Mouse (Mus musculus): ENCODE results near the gene Gm19426.

The Gm19426 gene

GRCm38 (mm10) chr2:84743561-84743960, at the start of gene Gm19426:
Gm19426 (minus strand) TSS chr2:84743655.
- peak in 1 of 2 experiments; percentile 30 for DNase-seq

DNA sequence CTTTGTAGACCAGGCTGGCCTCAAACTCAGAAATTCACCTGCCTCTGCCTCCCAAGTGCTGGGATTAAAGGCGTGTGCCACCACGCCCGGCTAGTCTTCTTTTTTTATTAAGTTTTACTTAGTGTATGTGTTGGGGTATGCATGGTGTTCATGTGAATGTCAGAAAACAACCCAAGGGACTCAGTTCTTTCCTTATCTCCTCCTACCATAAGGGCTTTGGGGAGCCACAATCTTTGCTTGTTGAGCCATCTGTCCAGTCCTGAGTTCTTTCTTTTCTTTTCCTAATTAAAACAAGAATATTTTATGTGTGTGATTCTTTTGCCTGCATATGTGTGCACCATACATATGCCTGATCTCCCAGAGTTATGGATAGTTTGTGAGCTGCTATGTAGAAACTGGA, 49.7 kb upstream of the Gm19426 start:
- DNase-seq: no peak

DNA sequence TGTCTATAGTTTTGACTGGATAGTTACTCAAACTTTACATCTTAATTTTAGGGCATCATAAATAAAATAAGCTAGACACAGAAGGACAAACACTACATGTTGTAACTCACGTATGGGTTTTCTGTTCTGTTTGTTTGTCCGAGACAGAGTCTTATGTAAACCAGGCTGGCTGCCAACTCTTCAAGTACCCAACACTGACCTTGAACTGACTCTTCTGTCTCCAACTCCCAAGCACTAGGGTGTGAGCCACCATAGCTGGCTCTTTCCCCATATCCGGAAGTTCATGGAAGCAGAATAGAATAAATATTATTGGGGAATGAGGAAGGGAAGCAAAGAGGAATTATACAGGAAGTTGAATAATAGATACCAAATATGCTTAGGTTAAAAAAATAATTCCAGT, 49.1 kb upstream of the Gm19426 start:
- no peak for DNase-seq

DNA sequence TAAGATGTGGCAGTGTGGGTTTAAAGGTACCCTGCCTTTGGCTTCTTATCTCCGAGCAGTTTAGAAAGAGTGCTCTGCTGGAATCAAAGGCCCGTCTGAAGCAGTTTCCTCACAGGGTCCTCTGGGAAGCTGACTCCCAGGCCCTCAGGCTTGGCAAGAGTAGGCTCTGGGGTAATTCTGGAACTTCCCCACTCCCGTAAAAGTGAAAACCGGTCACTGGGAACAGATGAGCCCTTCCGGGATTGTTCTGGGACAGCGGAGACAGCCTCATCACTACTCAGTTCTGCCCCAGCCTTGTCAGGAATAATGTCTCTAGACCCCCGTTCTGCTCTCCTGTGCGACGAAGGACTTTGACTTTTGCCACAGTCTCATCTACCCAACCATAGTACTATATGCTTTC, 47.0 kb upstream of the Gm19426 start:
- no peak for DNase-seq

DNA sequence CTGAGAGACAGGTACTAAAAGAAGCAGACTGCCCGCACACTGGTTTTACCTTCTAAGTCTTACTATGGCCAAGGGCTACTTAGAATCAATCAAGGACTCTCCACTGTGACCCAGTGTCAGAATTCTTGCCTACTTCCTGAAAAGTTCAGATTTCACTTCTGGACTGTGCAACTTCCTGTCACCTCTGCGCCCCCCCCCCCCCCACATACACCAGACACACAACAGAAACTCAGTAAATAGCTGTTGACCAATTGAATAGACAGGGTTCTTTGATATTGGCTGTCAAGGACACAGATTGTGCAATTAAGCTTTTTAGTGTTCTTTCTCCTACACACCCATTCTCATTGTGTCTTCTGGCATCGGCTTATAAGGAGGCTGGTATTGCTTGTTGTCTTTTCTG, 44.9 kb upstream of the Gm19426 start:
- no peak for DNase-seq

- no peak for DNase-seq
Measured at GRCm38 (mm10) chr2:84783840-84784566, 40.5 kb upstream of the Gm19426 start.

- DNase-seq: no peak
Measured at GRCm38 (mm10) chr2:84783315-84783714, 39.9 kb upstream of the Gm19426 start.

- peak; percentile 53 to 58 for DNase-seq
Measured at GRCm38 (mm10) chr2:84779210-84779609, 35.8 kb upstream of the Gm19426 start.

- DNase-seq: no peak
Measured at GRCm38 (mm10) chr2:84777706-84778105, 34.3 kb upstream of the Gm19426 start.

GRCm38 (mm10) chr2:84775665-84776064, 32.2 kb upstream of the Gm19426 start:
- DNase-seq: no peak

DNA sequence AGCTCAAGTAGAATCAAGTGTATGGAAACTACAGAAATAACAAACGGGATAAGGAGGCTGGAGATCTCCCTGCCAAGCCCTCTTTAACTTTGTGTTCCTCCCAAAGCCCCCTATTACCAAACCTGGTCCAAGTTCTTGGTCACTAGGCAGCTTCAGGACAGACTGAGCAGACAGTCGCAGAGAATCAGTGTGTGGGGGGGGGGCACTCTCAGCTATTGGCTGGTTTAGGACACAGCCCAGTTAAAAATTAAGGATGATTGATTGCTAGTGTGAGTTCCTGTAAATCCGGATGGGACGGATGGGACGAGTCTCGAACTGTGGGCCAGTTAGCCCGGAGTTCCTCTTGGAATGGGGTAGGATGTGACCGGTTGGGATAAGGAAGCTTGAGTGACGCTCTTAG, 31.8 kb upstream of the Gm19426 start, which contains the start of gene Serping1:
Gene Serping1, minus strand, starts transcription at position 204 of the 400 bp plus-strand sequence.
- no peak for DNase-seq

DNA sequence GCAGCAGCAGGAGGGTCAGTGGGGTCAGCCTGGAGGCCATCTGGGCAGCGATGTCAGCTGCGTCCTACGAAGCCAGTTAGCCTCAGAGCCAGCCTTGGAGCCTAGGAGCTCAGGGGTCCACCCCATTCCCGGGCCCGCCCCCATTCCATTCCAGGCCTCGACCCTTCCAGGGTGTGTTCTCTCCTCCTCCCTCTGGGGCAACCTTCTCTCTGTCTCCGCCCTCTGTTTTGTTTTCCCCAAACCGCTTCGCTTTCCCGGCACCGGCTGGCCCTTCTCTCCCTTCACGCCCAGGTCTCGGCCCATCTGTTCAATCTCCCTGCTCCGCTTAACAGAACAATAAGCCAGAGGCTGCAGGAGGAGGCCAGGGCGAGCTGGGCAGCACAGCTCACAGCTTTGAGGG, 31.3 kb upstream of the Gm19426 start:
- no peak for DNase-seq

DNA sequence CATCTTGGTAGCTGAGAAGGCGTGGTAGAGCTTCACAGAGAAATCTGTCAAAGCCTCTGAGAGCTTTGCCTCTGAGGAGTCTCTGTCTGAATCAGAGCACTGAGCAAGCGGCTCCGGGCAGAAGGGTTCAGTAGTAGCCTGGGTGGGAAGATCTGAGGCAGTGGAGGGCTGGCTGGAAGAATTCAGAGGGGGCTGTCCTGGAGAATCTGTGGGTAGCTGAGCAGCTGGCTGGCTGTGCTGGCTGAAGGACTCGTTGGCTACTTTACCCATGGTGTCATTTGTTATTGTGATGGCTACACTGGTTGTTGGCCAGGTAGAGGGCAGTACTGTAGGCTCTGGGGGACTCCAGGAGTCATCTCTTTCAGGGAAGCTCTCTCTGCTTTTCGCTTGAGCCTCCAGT, 29.7 kb upstream of the Gm19426 start:
- no peak for DNase-seq

DNA sequence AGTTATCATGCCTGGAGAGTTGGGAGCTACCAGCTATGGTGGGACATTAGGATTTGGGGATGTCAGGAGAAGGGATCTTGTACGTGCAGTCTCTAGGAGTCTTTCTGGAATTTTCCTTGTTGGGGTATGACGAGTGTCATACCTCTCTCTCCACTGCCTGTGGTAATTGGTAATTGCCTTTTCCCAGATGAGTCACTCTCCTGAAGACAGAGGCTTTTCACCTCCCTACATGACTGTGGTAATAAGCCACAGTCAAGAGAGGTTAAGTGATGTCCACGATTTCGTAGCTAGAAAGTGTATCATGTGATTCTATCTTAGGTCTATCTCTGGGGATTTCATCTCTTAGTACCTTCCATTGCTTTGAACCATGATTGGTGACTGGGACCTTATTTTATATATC, 29.0 kb upstream of the Gm19426 start:
- DNase-seq: no peak

DNA sequence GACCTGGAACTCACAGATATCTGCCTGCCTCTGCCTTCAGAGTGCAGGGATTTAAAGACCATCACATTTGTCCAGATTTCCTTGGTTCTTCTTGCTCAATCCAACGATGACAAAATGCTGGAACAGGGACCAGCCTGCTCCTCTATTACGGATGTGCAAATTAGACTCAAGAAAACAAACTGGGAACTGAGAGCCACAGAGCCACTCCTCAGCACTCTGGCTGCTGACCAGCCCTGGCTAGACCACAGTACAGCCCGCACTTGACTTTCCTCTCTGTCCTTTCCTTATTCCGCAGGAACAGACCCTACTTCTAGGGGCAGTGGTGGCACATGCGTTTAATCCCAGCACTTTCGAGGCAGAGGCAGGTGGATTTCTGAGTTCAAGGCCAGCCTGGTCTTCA, 27.0 kb upstream of the Gm19426 start:
- no peak for DNase-seq

DNA sequence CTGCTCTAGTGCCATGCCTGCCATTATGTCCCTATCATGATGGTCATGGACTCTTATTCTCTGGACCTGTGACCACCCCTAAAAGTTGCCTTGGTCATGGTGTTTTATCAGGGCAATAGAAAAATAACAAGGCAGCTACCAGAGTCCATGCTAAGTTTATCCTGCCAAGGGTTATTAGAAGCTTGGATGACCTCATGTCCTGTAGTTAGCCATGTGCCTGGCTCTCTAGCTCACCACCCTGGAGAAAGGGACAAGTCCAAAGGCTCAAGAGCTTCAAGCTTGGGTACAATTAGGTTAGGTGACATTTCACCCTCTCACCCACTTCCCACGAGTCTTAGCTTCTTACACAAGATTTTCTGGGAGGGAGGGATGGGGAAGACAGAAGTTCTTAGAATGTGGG, 19.4 kb upstream of the Gm19426 start:
- no peak for DNase-seq

DNA sequence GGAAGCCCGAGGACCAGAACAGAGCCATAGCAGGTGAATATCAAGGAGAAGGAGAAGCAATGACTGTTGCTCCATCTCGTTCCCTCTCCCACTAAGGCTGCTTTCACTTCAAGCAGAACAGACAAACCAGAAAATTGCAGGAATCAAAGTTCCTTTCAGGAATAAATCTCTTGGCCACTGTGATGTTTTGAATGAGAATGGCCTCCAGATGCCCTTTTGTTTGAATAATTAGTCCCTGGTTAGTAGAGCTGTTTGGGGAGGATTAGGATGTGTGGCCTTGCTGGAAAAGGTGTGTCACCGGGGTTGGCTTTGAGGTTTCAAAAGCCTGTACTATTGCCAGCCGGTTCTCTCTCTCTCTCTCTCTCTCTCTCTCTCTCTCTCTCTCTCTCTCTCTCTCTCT, 18.8 kb upstream of the Gm19426 start:
- no peak for DNase-seq

DNA sequence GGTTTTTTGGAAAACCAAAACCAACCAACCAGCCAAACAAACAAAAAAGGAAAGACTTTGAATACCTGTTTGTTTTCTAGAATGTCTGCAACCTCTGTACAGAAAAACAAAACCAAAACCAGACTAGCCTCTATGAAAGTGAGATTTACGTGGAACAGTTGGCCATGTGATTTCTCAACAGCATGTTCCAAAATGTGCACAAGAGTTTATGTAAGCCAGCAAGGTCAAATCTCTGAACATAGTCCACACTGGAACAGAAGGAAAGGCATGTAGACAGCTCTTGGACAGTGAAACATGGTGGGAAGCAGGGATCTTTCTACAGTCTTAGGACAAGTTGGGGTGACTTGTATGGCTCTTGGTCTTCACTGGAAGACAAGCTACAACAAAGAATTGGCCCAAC, 18.4 kb upstream of the Gm19426 start:
- no peak for DNase-seq

GRCm38 (mm10) chr2:84761309-84761708, 17.9 kb upstream of the Gm19426 start:
- DNase-seq: no peak

DNA sequence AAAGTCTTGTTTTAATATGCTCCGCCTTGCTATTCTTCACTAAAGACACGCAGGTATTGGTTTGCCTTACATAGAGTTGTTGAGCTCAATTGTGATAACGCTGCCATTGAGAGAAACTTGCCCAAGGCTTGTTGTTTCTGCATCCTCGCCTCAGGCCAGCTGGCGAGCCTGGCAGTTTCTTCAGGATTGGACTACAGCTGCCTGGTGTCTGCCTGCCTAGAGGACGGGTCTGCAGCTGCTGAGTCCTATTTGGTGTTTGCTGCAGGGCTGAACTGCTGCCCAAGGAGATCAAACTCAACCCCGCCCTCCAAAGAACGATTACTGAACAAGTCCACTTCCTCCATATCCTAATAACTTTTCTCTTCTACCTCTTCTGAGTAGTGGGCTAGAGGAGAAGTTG, 17.3 kb upstream of the Gm19426 start:
- no peak for DNase-seq

GRCm38 (mm10) chr2:84758542-84759127, 15.2 kb upstream of the Gm19426 start:
- no peak for DNase-seq

DNA sequence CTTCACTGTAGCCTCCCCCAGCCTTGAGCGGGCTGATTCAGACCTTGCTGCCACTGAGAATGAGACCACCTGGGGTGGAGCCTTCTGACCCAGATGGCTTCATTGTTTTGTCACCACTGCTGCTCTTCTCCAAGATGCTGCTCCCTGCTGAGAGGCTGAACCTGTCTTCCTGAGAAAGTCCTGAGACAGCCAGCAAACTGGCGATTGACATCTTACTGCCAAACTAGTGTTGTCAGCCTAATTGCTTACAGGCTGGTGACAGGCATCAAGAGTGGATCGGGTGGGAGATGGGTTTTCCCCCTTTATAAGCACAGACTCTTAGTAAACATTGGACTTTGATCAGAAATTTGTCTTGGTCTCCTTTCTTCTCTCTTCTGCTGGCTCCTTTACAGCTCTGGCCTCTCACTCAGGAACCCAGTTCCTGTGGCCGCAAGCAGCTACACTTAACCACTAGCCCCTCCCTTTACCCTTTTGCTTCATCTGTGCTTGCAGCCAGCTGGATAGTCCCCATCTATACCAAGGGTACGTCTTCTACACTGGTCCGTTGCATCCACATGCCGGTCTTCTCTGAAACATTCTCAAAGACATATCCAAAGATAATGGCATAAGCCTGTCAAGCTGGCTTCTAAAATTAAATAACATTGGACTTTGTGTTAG, 13.7 kb upstream of the Gm19426 start:
- DNase-seq: no peak

GRCm38 (mm10) chr2:84756245-84756644, 12.8 kb upstream of the Gm19426 start:
- no peak for DNase-seq

- no peak for DNase-seq
Measured at GRCm38 (mm10) chr2:84750115-84750514, 6.7 kb upstream of the Gm19426 start.

All from thymus, postnatal 36 days (tissue).